Mouse (Mus musculus) limb, embryonic 14.5 days (tissue): Measurements from ENCODE around the gene Tkt. TPM values are rescaled to one million over a fixed set of nuclear protein-coding genes. Genes with fewer than 3 reads are reported as not detected.

Source experiments
- ATAC-seq: fragments of 200-750 bp; cut with Nextera tagmentation; 2 replicates; pipeline ENCODE4 v1.8.0; 2017; ENCODE audit warnings: low read depth, moderate number of reproducible peaks, moderate TSS enrichment; ENCODE audit not compliant: low FRiP score
- DNase-seq: peaks from one replicate; pipeline ENCODE4 v3.0.0-alpha.2; 2015; ENCODE audit warnings: low spot score
- H3K27ac ChIP-seq: fragments of 300-500 bp; sonication (generic); replicated peaks from 2 replicates; pipeline ENCODE4 v1.5.1; 2014; ENCODE audit warnings: low read depth, mild to moderate bottlenecking, low read length, moderate library complexity, mixed read lengths
- H3K27me3 ChIP-seq: fragments of 300-500 bp; sonication (generic); 2 replicates; pipeline ENCODE4 v1.6.1; 2014; ENCODE audit warnings: low read length, mixed read lengths; ENCODE audit not compliant: control insufficient read depth, insufficient read depth
- H3K36me3 ChIP-seq: fragments of 300-500 bp; sonication (generic); 2 replicates; pipeline ENCODE4 v1.6.1; 2014; ENCODE audit warnings: mild to moderate bottlenecking, low read length, moderate library complexity, mixed read lengths; ENCODE audit not compliant: control insufficient read depth, insufficient read depth
- H3K4me1 ChIP-seq: fragments of 300-500 bp; sonication (generic); 2 replicates; pipeline ENCODE4 v1.6.1; 2014; ENCODE audit warnings: antibody characterized with exemption, low read length, mixed read lengths; ENCODE audit not compliant: control insufficient read depth, insufficient read depth
- H3K4me2 ChIP-seq: fragments of 300-500 bp; sonication (generic); replicated peaks from 2 replicates; pipeline ENCODE4 v1.6.1; 2014; ENCODE audit warnings: low read depth, mild to moderate bottlenecking, low read length, moderate library complexity; ENCODE audit not compliant: severe bottlenecking
- H3K4me3 ChIP-seq: fragments of 300-500 bp; sonication (generic); replicated peaks from 2 replicates; pipeline ENCODE4 v1.5.1; 2014; ENCODE audit warnings: low read length
- H3K9ac ChIP-seq: fragments of 300-500 bp; sonication (generic); 2 replicates; pipeline ENCODE4 v1.6.1; 2014; ENCODE audit warnings: mild to moderate bottlenecking, low read depth, low read length, moderate library complexity; ENCODE audit not compliant: severe bottlenecking
- H3K9me3 ChIP-seq: fragments of 300-500 bp; sonication (generic); 2 replicates; pipeline ENCODE4 v1.6.1; 2016; ENCODE audit warnings: low read length; ENCODE audit not compliant: control insufficient read depth
- POLR2A ChIP-seq: fragments of 200-500 bp; IDR thresholded peaks from 2 replicates; pipeline ENCODE4 v1.8.0; 2012; ENCODE audit warnings: inconsistent platforms, mild to moderate bottlenecking, moderate library complexity, borderline replicate concordance; ENCODE audit not compliant: insufficient read depth, insufficient read length; ENCODE audit errors: extremely low read depth
- WGBS: fragments of 180-500 bp; shearing (Covaris S2); extraction: QIAGEN DNeasy Blood & Tissue Kit; methylation state at CpG from one replicate; pipeline ENCODE4 v1.1.7; 2014; 5-methylcytosine and 5-hydroxymethylcytosine counted together
- polyA plus RNA-seq, 2 experiments: library from polyadenylated mRNA; depleted of rRNA in 1 of 2; stranded (reverse) in 1 of 2; unstranded in 1 of 2; fragments of >200 nt; fragmentation: Nextera tagmentation in 1 of 2; extraction: Ambion mirVana in 1 of 2; gene quantifications; 2 replicates each; pipeline versions ENCODE4 v1.2.1 to v1.2.3; 2012 to 2014

Tkt gene
- polyA plus RNA-seq, 2 experiments, result 107 to 195 TPM

GRCm38 (mm10) chr14:30548965-30549776, 1.0 kb downstream of the Tkt start:
- peak overlapping the region; percentile 75 for H3K9ac ChIP-seq
- H3K4me2 ChIP-seq, result peak overlapping the region; percentile 81
- ATAC-seq (peak; percentile 96), DNase-seq (peak; percentile 99)
- peak overlapping the region; percentile 88 for H3K27ac ChIP-seq
- H3K4me1 ChIP-seq, result peaks cover 26% of the 10 kb centered on the region
- H3K36me3 ChIP-seq, result no peaks in the 10 kb centered on the region; the same call in 1 of the 2 replicates
- no peaks in the 10 kb centered on the region for H3K9me3 ChIP-seq
- TF ChIP-seq POLR2A, result peak; percentile 78; the same call in 1 of the 2 replicates
- peak overlapping the region; percentile 84 for H3K4me3 ChIP-seq
- WGBS, result 3% methylated on average over 59 of the region's 69 CpGs
- H3K27me3 ChIP-seq, result no peaks in the 10 kb centered on the region

DNA sequence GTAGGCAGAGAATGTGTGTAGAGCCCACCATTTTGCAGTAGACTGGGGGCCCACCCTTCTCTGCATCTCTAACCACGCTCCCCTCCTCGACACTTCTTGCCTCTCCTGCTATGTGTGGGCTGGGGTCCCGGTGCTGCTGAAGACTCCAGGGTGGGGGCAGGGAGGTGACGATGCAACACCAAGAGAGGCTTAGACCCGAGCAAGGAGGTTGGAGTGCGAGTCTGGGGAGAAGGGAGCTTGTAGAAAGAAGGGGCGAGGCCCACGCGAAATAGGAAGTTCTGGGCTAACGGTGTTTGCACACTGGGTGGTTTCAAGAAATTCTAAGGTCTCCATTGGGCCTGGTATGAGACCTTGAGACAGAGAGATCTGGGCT, 1.6 kb downstream of the Tkt start:
- no peak for ATAC-seq
- peak overlapping the region; percentile 88 for H3K27ac ChIP-seq
- no peaks in the 10 kb centered on the region; the same call in 1 of the 2 replicates for H3K36me3 ChIP-seq
- DNase-seq, result no peak
- no peak for TF ChIP-seq POLR2A
- under 1% methylated on average over 10 of the region's 10 CpGs for WGBS
- no peaks in the 10 kb centered on the region for H3K27me3 ChIP-seq
- peaks cover 26% of the 10 kb centered on the region for H3K4me1 ChIP-seq
- peak overlapping the region; percentile 84 for H3K4me3 ChIP-seq
- H3K4me2 ChIP-seq, result peak overlapping the region; percentile 81
- peak overlapping the region; percentile 75 for H3K9ac ChIP-seq
- no peaks in the 10 kb centered on the region for H3K9me3 ChIP-seq

DNA sequence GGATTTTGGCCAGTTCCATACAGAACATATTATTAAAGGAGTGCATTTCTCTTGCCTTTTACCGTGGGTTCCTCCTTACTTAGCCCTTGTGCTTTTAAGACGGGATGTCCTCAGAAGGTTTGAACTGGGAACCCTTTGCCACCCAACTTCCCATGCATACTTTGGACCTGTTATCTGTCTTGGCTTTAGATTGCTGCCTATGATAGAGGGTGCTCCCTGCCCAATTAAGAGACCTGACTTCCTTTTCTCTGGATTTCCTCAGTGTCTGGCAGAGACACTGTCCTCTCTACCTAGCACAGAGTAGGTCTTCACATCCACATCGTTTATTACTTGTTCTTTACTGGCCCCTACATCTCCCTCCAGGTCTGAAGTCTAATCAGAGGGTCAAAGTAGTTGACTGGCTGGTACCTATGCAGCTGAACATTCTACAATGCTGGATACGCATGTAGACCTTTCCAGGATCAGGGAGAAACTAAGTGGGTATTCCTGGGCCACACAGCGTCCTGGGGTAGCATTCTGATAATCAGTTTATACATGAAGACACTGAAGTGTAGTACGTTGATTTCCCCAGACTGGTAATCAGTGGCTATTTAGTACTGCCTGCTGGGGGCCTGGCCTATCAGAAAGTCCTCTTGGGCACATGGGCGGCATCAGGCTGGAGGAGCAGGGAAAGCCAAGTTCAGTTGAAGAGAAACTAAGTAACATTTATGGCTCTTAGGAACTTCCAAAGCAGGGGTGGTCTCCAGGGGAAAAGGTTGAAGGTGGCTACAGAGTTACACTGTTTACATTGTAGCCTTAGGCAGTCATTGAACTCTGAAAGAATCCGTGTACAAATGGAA, 2.3 kb downstream of the Tkt start:
- TF ChIP-seq POLR2A, result no peak
- H3K4me1 ChIP-seq, result peaks cover 26% of the 10 kb centered on the region
- peak overlapping the region; percentile 75 for H3K9ac ChIP-seq
- DNase-seq (no peak), ATAC-seq (no peak)
- H3K27me3 ChIP-seq, result no peaks in the 10 kb centered on the region
- peak overlapping the region; percentile 81 for H3K4me2 ChIP-seq
- no peaks in the 10 kb centered on the region; the same call in 1 of the 2 replicates for H3K36me3 ChIP-seq
- H3K4me3 ChIP-seq, result peak overlapping the region; percentile 84
- H3K9me3 ChIP-seq, result no peaks in the 10 kb centered on the region
- no peak overlapping the region; the same call in 1 of the 2 replicates for H3K27ac ChIP-seq
- WGBS, result 29% methylated on average over 8 of the region's 8 CpGs

DNA sequence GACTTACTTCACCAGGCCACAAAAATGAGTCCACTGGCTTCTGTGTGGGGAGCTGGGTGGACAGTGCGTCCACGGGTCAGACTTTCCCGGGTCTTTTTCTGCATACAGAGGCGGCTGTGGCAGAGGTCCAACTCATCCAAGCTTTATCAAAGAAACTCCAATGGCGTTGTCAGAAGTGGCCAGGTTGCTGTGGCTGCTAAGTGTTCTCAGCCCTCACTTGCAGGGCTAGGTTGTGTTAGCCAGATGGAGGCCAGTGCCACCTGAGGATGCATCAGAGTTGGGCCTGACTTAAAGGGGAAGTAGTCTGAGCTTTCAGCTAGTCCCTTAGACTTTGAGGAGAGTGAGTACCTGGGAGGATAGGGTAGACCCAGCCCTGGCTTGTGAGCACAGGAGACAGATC, 3.4 kb downstream of the Tkt start:
- no peak overlapping the region for H3K27ac ChIP-seq
- H3K27me3 ChIP-seq, result no peaks in the 10 kb centered on the region
- H3K4me3 ChIP-seq, result no peak overlapping the region
- peak overlapping the region; percentile 81 for H3K4me2 ChIP-seq
- DNase-seq (no peak), ATAC-seq (no peak)
- peaks cover 26% of the 10 kb centered on the region for H3K4me1 ChIP-seq
- peak overlapping the region; percentile 34; the same call in 1 of the 2 replicates for H3K9ac ChIP-seq
- H3K9me3 ChIP-seq, result no peaks in the 10 kb centered on the region
- peaks cover 2% of the 10 kb centered on the region for H3K36me3 ChIP-seq
- WGBS, result 61% methylated on average over 5 of the region's 5 CpGs
- TF ChIP-seq POLR2A, result no peak

GRCm38 (mm10) chr14:30551981-30552380, 3.8 kb downstream of the Tkt start:
- peaks cover 7% of the 10 kb centered on the region for H3K36me3 ChIP-seq
- DNase-seq (no peak), ATAC-seq (no peak)
- no peak overlapping the region for H3K4me3 ChIP-seq
- H3K9ac ChIP-seq, result no peak overlapping the region
- H3K27me3 ChIP-seq, result no peaks in the 10 kb centered on the region
- no peak overlapping the region for H3K4me2 ChIP-seq
- no peaks in the 10 kb centered on the region for H3K9me3 ChIP-seq
- no peak for TF ChIP-seq POLR2A
- H3K27ac ChIP-seq, result no peak overlapping the region
- peaks cover 26% of the 10 kb centered on the region for H3K4me1 ChIP-seq
- WGBS, result 89% methylated on average over 2 of the region's 2 CpGs
